Mouse (Mus musculus): ENCODE data around the gene Arfgap2. TPM values are rescaled to one million over a fixed set of nuclear protein-coding genes. Genes with fewer than 3 reads are reported as not detected.

Gene Arfgap2
- polyA plus RNA-seq, 1 experiment from 2014 or later = 72.0 TPM

DNA sequence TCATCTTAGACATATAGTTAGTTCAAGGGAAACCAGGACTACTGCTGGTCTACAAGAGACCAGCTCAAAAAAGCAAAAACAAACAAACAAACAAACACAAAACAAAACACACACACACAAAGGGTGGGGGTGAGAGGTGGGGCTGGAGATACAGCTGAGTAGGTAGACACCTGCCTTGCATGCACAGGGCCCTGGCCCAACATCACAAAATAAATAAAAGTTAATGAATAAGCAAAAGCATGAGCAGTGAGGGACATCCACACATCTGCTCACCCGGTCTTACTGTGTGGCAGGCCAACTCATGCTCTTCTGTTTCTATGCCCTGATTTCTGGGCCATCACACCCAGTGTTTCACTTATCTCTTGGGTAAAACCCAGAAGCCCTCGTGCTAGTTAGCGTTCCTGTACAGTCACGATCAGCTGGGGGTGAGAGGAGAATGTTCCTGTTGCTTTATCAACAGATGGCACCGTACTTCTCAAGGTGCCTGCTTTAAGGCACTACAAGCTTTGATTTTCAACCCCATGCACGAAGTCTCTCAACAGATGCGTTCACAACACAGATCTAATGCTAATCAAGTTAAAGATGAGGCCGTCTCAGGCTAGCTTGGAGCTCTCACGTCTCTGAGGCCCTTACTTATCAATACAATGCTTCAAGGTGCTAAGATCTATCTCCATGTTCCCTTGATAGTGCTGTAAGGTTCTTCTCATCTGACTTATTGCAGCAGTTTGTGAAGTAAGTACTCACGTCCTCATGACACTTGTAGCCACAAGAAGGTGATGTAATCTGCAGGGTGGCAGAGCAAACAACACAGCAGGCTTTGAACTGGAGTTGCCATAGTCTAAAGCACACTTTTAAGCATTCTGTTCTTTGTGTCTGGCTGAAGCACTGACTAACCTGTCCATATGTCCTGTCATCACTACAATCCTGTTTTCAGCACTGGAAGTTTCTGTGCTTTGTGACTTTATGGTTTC is 56.1 kb downstream of the Arfgap2 start:
- Histone ChIP-seq H3K4me2 (replicated peaks) (no peak overlapping the region), H3K27ac (peak overlapping the region; percentile 76), H3K36me3 (no peaks in the 10 kb centered on the region), H3K9me3 (no peaks in the 10 kb centered on the region), H3K4me3 (replicated peaks) (no peak overlapping the region), H3K9ac (no peak overlapping the region), H3K27me3 (replicated peaks) (no peaks in the 10 kb centered on the region), H3K4me1 (replicated peaks) (0 out of 2 replicates have a peak, but pooled peaks cover 4% of the 10 kb centered on the region)
- 0 out of 2 replicates have a peak, but pooled peaks have one; percentile 25 for ATAC-seq
- 66% methylated on average over 10 of the region's 10 CpGs for WGBS

DNA sequence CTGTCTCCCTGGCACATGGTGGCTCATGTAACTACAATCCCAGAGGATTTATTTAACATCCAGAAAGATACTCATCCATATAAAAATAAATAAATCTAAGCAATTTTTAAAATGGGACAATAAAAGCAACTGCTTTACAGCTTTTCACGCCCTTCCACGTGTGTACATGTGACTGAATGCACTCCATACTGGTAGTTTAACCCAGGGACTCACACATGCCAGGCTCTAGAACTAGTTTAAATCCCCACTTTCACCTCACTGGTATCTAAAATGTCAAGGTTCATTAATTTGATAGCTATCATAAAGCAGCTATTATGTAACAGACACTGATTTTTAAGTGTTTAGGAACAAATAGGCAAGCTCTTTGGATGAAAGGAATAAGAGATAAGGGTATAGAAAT is 57.1 kb downstream of the Arfgap2 start:
- Histone ChIP-seq H3K9me3 (no peaks in the 10 kb centered on the region), H3K36me3 (no peaks in the 10 kb centered on the region), H3K9ac (no peak overlapping the region), H3K4me2 (replicated peaks) (no peak overlapping the region), H3K4me3 (replicated peaks) (no peak overlapping the region), H3K4me1 (replicated peaks) (0 out of 2 replicates have a peak, but pooled peaks cover 4% of the 10 kb centered on the region), H3K27ac (peak overlapping the region; percentile 76), H3K27me3 (replicated peaks) (no peaks in the 10 kb centered on the region)
- 64% methylated on average over 2 of the region's 2 CpGs for WGBS
- peak; percentile 58 for ATAC-seq

DNA sequence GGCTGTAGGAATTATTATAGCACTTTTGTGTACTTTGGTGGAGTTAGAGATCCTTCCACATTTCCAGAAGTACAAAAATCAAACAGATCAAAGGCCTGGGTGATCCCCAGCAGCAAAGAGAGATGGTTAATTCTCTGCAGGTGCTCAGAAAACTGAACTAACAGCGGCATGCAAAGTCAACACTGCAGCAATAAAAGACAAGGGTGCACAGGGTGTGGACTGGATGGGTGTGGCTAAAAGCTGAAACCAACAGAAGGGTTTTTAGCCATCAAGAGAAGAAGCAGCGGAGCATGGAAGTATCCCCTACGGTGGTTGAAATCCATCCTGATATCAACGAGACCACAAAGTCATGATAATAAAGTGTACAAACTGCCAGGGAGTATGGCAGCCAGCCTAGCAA is 57.7 kb downstream of the Arfgap2 start:
- no peaks in the 10 kb centered on the region for H3K36me3 ChIP-seq
- no peaks in the 10 kb centered on the region for H3K27me3 ChIP-seq (replicated peaks)
- H3K4me3 ChIP-seq (replicated peaks) = no peak overlapping the region
- no peak overlapping the region for H3K9ac ChIP-seq
- no peaks in the 10 kb centered on the region for H3K9me3 ChIP-seq
- H3K27ac ChIP-seq = peak overlapping the region; percentile 54
- H3K4me1 ChIP-seq (replicated peaks) = 0 out of 2 replicates have a peak, but pooled peaks cover 4% of the 10 kb centered on the region
- ATAC-seq = peak; percentile 89
- no peak overlapping the region; the same call in 1 of the 2 replicates for H3K4me2 ChIP-seq (replicated peaks)
- WGBS = 56% methylated on average over 4 of the region's 4 CpGs

DNA sequence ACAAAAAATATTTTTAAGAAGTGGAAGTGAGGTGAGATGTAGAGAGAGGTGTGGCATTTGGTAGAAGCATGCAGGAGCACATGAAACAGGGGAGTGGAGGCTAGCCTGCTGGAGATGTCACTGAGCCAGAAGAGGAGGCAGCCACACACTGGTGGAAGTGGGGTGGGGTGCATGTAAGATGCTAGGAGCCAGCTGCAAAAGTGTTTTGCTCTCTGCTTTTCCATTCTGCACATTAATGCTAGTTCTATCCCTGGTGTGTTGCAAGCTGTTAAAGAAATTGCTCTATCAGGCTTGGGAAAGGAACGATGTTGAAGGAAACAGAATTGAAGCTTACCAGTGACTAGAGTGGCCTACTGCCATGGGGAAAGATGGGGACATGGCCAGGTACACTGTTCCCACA is 59.6 kb downstream of the Arfgap2 start:
- H3K27ac ChIP-seq = no peak overlapping the region
- no peak overlapping the region for H3K4me3 ChIP-seq (replicated peaks)
- peaks cover 14% of the 10 kb centered on the region for H3K4me1 ChIP-seq (replicated peaks)
- no peaks in the 10 kb centered on the region for H3K9me3 ChIP-seq
- ATAC-seq = no peak
- WGBS = 79% methylated on average over 1 of the region's 1 CpGs
- H3K9ac ChIP-seq = no peak overlapping the region
- no peaks in the 10 kb centered on the region for H3K27me3 ChIP-seq (replicated peaks)
- no peaks in the 10 kb centered on the region for H3K36me3 ChIP-seq
- H3K4me2 ChIP-seq (replicated peaks) = no peak overlapping the region

DNA sequence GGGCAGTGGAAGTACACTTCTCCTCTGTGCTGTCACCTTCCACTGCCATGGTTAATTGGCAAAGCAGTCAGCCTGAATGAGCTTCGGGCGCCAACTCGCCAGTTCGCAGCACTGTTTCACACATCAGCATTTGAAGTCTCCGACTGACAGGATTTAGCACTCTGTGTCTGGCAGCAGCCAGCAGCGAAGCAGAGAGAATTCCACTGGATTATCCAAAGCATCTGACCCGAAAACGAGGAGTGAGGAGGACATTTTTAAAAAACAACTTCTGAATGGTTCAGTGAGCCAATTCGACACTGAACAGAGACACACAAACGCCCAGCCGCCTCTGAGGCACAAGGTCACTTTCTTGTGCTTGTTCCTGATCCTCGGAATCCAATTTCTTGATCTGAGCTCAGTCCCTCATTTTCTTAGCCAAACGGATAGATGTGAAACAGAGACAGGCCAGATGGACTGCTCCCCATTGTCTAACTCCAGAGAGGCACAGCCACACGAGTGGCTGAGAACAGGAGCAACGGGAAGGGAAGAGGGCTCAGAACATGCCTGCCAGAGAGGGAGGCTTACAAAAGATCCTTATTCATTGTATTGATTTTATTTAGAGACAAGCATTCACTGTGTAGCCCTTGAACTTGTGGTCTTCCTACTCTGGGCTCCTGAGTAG is 60.1 kb downstream of the Arfgap2 start:
- Histone ChIP-seq H3K4me1 (replicated peaks) (peaks cover 14% of the 10 kb centered on the region), H3K9me3 (no peaks in the 10 kb centered on the region), H3K36me3 (no peaks in the 10 kb centered on the region), H3K4me2 (replicated peaks) (no peak overlapping the region), H3K9ac (no peak overlapping the region), H3K27me3 (replicated peaks) (no peaks in the 10 kb centered on the region), H3K4me3 (replicated peaks) (no peak overlapping the region), H3K27ac (no peak overlapping the region)
- no peak for ATAC-seq
- 65% methylated on average over 15 of the region's 15 CpGs for WGBS

Other genes starting within 250 kb of the Arfgap2 start
- gene Rapsn, start 229.4 kb upstream of the Arfgap2 start, polyA plus RNA-seq (2015; fragmentation: Nextera tagmentation; extraction: Ambion mirVana) = 1.2 and 1.5 TPM in 2 replicates
- 232 and 236 TPM in 2 replicates for gene Psmc3, start 211.0 kb upstream of the Arfgap2 start, polyA plus RNA-seq (2015; fragmentation: Nextera tagmentation; extraction: Ambion mirVana)
- 26.5 and 32.4 TPM in 2 replicates for gene Slc39a13, start 194.6 kb upstream of the Arfgap2 start, polyA plus RNA-seq (2015; fragmentation: Nextera tagmentation; extraction: Ambion mirVana)
- gene Spi1, start 182.6 kb upstream of the Arfgap2 start, polyA plus RNA-seq (2015; fragmentation: Nextera tagmentation; extraction: Ambion mirVana) = 7.9 and 8.9 TPM in 2 replicates
- gene Mybpc3, start 146.8 kb upstream of the Arfgap2 start, polyA plus RNA-seq (2015; fragmentation: Nextera tagmentation; extraction: Ambion mirVana) = 0.05 and 0.06 TPM in 2 replicates
- gene Madd, start 81.1 kb upstream of the Arfgap2 start, polyA plus RNA-seq (2015; fragmentation: Nextera tagmentation; extraction: Ambion mirVana) = 8.0 and 11.0 TPM in 2 replicates
- gene Nr1h3, start 62.1 kb upstream of the Arfgap2 start, polyA plus RNA-seq (2015; fragmentation: Nextera tagmentation; extraction: Ambion mirVana) = 12.8 and 14.3 TPM in 2 replicates
- gene Acp2, start 62.1 kb upstream of the Arfgap2 start, polyA plus RNA-seq (2015; fragmentation: Nextera tagmentation; extraction: Ambion mirVana) = 20.4 and 20.9 TPM in 2 replicates
- gene Ddb2, start 28.0 kb upstream of the Arfgap2 start, polyA plus RNA-seq (2015; fragmentation: Nextera tagmentation; extraction: Ambion mirVana) = 14.8 and 17.4 TPM in 2 replicates
- gene Pacsin3, start 9.0 kb upstream of the Arfgap2 start, polyA plus RNA-seq (2015; fragmentation: Nextera tagmentation; extraction: Ambion mirVana) = 21.3 and 22.3 TPM in 2 replicates
- gene 1110051M20Rik, start 179.7 kb downstream of the Arfgap2 start, polyA plus RNA-seq (2015; fragmentation: Nextera tagmentation; extraction: Ambion mirVana) = 36.3 and 38.6 TPM in 2 replicates
- gene Lrp4, start 192.5 kb downstream of the Arfgap2 start, polyA plus RNA-seq (2015; fragmentation: Nextera tagmentation; extraction: Ambion mirVana) = 8.7 and 9.2 TPM in 2 replicates